Mouse (Mus musculus): ENCODE results near the gene Rxfp3.

- TF ChIP-seq POLR2A (IDR thresholded peaks at IDR 0.05; ENCODE audit: control insufficient read depth, extremely low read depth, insufficient read depth, low read length, poor library complexity) (no peak), CTCF (IDR thresholded peaks at IDR 0.05; ENCODE audit: borderline replicate concordance, control insufficient read depth, extremely low read depth, insufficient read depth, low read length, poor library complexity) (no peak)
Measured at GRCm38 (mm10) chr15:11041229-11041628, 3.4 kb upstream of the Rxfp3 start.
